Mouse (Mus musculus): ENCODE data around the gene Tcf12. TPM values are rescaled to one million over a fixed set of nuclear protein-coding genes. Genes with fewer than 3 reads are reported as not detected.
A peak's percentile ranks its signal among the peaks of the same experiment; 100 is the strongest.

The Tcf12 gene
- total and polyA plus RNA-seq, 3 experiments, result 41.4 to 42.3 (median 41.7) TPM

GRCm38 (mm10) chr9:71888450-71888849 lies 223.2 kb downstream of the Tcf12 start (continued):
- TF ChIP-seq ZC3H11A (IDR thresholded peaks at IDR 0.05; ENCODE audit: low read depth, low read length) (no peak), HCFC1 (IDR thresholded peaks at IDR 0.05; ENCODE audit: low read depth, low read length) (0 out of 2 replicates have a peak, but pooled peaks have one; percentile 12)

- no peak overlapping the region for H3K4me2 ChIP-seq (ENCODE audit: insufficient read depth, low read depth, poor library complexity, severe bottlenecking)
- peaks cover 31 to 61% of the 10 kb centered on the region in 2 experiments for H3K36me3 ChIP-seq (replicated peaks in 1 of 2; ENCODE audit: control insufficient read depth in 1 of 2, insufficient read depth in 1 of 2, low read length in 1 of 2)
- TF ChIP-seq MAFK (IDR thresholded peaks at IDR 0.05; ENCODE audit: insufficient replicate concordance, low read length) (no peak), BHLHE40 (IDR thresholded peaks at IDR 0.05; ENCODE audit: low read depth, low read length) (no peak), ZNF384 (IDR thresholded peaks at IDR 0.05; ENCODE audit: low read depth, low read length) (no peak), PAX5 (IDR thresholded peaks at IDR 0.05; ENCODE audit: low read length) (no peak), USF1 (IDR thresholded peaks at IDR 0.05; ENCODE audit: low read depth, low read length) (no peak), KAT2A (IDR thresholded peaks at IDR 0.05; ENCODE audit: insufficient replicate concordance, low read length) (no peak), RCOR1 (conservative IDR thresholded peaks at IDR 0.05; ENCODE audit: low read depth, low read length) (no peak), HCFC1 (IDR thresholded peaks at IDR 0.05; ENCODE audit: low read depth, low read length) (no peak), CHD1 (IDR thresholded peaks at IDR 0.05; ENCODE audit: low read depth, low read length) (no peak), TCF12 (IDR thresholded peaks at IDR 0.05; ENCODE audit: low read depth, low read length) (no peak), POLR2A (IDR thresholded peaks at IDR 0.05; ENCODE audit: low read depth, low read length) (no peak)
- in situ Hi-C loops (cut with MboI; ENCODE audit: low pct_ligation_motif_present, low pct_unique_long_range_greater_than_20kb, low sequenced_read_pairs) (no loop called here), dilution Hi-C loops (cut with MboI; ENCODE audit: extremely low pct_ligation_motif_present, extremely low pct_unique_long_range_greater_than_20kb, low sequenced_read_pairs) (no loop called here)
- peaks cover 2% of the 10 kb centered on the region for H3K9me3 ChIP-seq (replicated peaks; ENCODE audit: low read length)
- no peak overlapping the region for H3K4me3 ChIP-seq (replicated peaks in 1 of 3; ENCODE audit: low read depth in 2 of 3, low read length in 2 of 3, poor library complexity in 1 of 3)
- H3K9ac ChIP-seq (ENCODE audit: insufficient read depth, low read depth), result no peak overlapping the region
- H3K27me3 ChIP-seq (replicated peaks), result no peaks in the 10 kb centered on the region
- peaks cover 2% of the 10 kb centered on the region for H3K79me2 ChIP-seq (replicated peaks; ENCODE audit: control insufficient read depth, extremely low read depth, insufficient read depth, poor library complexity, severe bottlenecking)
- no peak overlapping the region for H3K27ac ChIP-seq (ENCODE audit: insufficient read depth, low read depth)
- H3K4me1 ChIP-seq (ENCODE audit: control insufficient read depth in 1 of 2, insufficient read depth in 2 of 2), result 0 out of 4 replicates have a peak, but pooled peaks cover 0 to 2% of the 10 kb centered on the region in 2 experiments
- no peak for DNase-seq (ENCODE audit: extremely low read depth)
Measured at GRCm38 (mm10) chr9:71880629-71881028, 231.0 kb downstream of the Tcf12 start.

GRCm38 (mm10) chr9:71879972-71880371 lies 231.7 kb downstream of the Tcf12 start:
- peaks cover 30 to 63% of the 10 kb centered on the region in 2 experiments for H3K36me3 ChIP-seq (replicated peaks in 1 of 2; ENCODE audit: control insufficient read depth in 1 of 2, insufficient read depth in 1 of 2, low read length in 1 of 2)
- TF ChIP-seq ZC3H11A (IDR thresholded peaks at IDR 0.05; ENCODE audit: low read depth, low read length), result no peak
- TF ChIP-seq JUN (IDR thresholded peaks at IDR 0.05; ENCODE audit: insufficient read depth, low read depth, low read length), result no peak
- TF ChIP-seq GABPA (IDR thresholded peaks at IDR 0.05; ENCODE audit: insufficient replicate concordance, low read depth, low read length), result no peak
- TF ChIP-seq USF2 (conservative IDR thresholded peaks at IDR 0.05; ENCODE audit: low read depth, low read length), result no peak
- TF ChIP-seq MAFK (IDR thresholded peaks at IDR 0.05; ENCODE audit: insufficient replicate concordance, low read length), result no peak
- no peak for TF ChIP-seq POLR2AphosphoS2 (IDR thresholded peaks at IDR 0.05; ENCODE audit: low read depth, low read length)
- no peak for TF ChIP-seq IRF4 (IDR thresholded peaks at IDR 0.05; ENCODE audit: low read depth, low read length)
- no peak for TF ChIP-seq CTCF (conservative IDR thresholded peaks at IDR 0.05 in 1 of 2, IDR thresholded peaks at IDR 0.05 in 1 of 2; ENCODE audit: low read depth in 2 of 2, low read length in 2 of 2)
- no peak for TF ChIP-seq ZMIZ1 (IDR thresholded peaks at IDR 0.05; ENCODE audit: low read depth, low read length)
- no peak for TF ChIP-seq TBP (conservative IDR thresholded peaks at IDR 0.05; ENCODE audit: low read depth, low read length)
- TF ChIP-seq PAX5 (IDR thresholded peaks at IDR 0.05; ENCODE audit: low read length), result no peak
- no peak for TF ChIP-seq BHLHE40 (IDR thresholded peaks at IDR 0.05; ENCODE audit: low read depth, low read length)
- no peak for TF ChIP-seq JUND (conservative IDR thresholded peaks at IDR 0.05; ENCODE audit: low read depth, low read length)
- TF ChIP-seq RAD21 (IDR thresholded peaks at IDR 0.05; ENCODE audit: low read depth, low read length), result no peak
- TF ChIP-seq TCF12 (IDR thresholded peaks at IDR 0.05; ENCODE audit: low read depth, low read length), result no peak
- no peak for TF ChIP-seq USF1 (IDR thresholded peaks at IDR 0.05; ENCODE audit: low read depth, low read length)
- no peak for TF ChIP-seq ETS1 (conservative IDR thresholded peaks at IDR 0.05; ENCODE audit: low read depth, low read length)
- H3K4me3 ChIP-seq (replicated peaks in 1 of 3; ENCODE audit: low read depth in 2 of 3, low read length in 2 of 3, poor library complexity in 1 of 3), result no peak overlapping the region
- no peaks in the 10 kb centered on the region for H3K27me3 ChIP-seq (replicated peaks)
- H3K9ac ChIP-seq (ENCODE audit: insufficient read depth, low read depth), result no peak overlapping the region
- no peak overlapping the region for H3K4me2 ChIP-seq (ENCODE audit: insufficient read depth, low read depth, poor library complexity, severe bottlenecking)
- H3K79me2 ChIP-seq (replicated peaks; ENCODE audit: control insufficient read depth, extremely low read depth, insufficient read depth, poor library complexity, severe bottlenecking), result peaks cover 2% of the 10 kb centered on the region
- DNase-seq (ENCODE audit: extremely low read depth), result no peak
- peaks cover 2% of the 10 kb centered on the region for H3K9me3 ChIP-seq (replicated peaks; ENCODE audit: low read length)
- in situ Hi-C loops (cut with MboI; ENCODE audit: low pct_ligation_motif_present, low pct_unique_long_range_greater_than_20kb, low sequenced_read_pairs), result no loop called here
- dilution Hi-C loops (cut with MboI; ENCODE audit: extremely low pct_ligation_motif_present, extremely low pct_unique_long_range_greater_than_20kb, low sequenced_read_pairs), result no loop called here
- 0 out of 4 replicates have a peak, but pooled peaks cover 0 to 2% of the 10 kb centered on the region in 2 experiments for H3K4me1 ChIP-seq (ENCODE audit: control insufficient read depth in 1 of 2, insufficient read depth in 2 of 2)
- no peak overlapping the region for H3K27ac ChIP-seq (ENCODE audit: insufficient read depth, low read depth)

All from CH12.LX (cell line).